Mouse (Mus musculus) E14TG2a.4 (cell line): ENCODE results near the gene BC049352.

Experiments
- CTCF ChIP-seq: conservative IDR thresholded peaks from 2 replicates; pipeline ENCODE4 v1.5.1; 2014; ENCODE audit warnings: low read length
- NANOG ChIP-seq: IDR thresholded peaks from 2 replicates; pipeline ENCODE4 v1.6.1; 2014; ENCODE audit warnings: borderline replicate concordance, low read length, mixed read lengths
- POU5F1 ChIP-seq: IDR thresholded peaks from 2 replicates; pipeline ENCODE4 v1.6.1; 2014; ENCODE audit warnings: low read length, borderline replicate concordance

GRCm38 (mm10) chr9:45280059-45280458, 98.3 kb downstream of the BC049352 start:
- no peak for TF ChIP-seq CTCF
- no peak for TF ChIP-seq POU5F1
- TF ChIP-seq NANOG, result no peak
